Mouse (Mus musculus) small intestine, adult 2 months (tissue): ENCODE results near the gene Ror1. TPM values are rescaled to one million over a fixed set of nuclear protein-coding genes. Genes with fewer than 3 reads are reported as not detected.

Experiments
- H3K27ac ChIP-seq: fragments of 200-500 bp; 2 replicates; pipeline ENCODE4 v1.5.1; 2012; ENCODE audit warnings: low read depth, low read length, control low read depth, inconsistent platforms; ENCODE audit not compliant: insufficient read depth
- H3K27me3 ChIP-seq: fragments of 200-500 bp; 2 replicates; pipeline ENCODE4 v1.6.1; 2012; ENCODE audit warnings: mild to moderate bottlenecking, moderate library complexity, low read length, inconsistent platforms; ENCODE audit not compliant: control insufficient read depth, insufficient read depth
- H3K36me3 ChIP-seq: fragments of 200-500 bp; 2 replicates; pipeline ENCODE4 v1.6.1; 2012; ENCODE audit warnings: mild to moderate bottlenecking, low read length, control low read depth, inconsistent platforms; ENCODE audit not compliant: control insufficient read depth, insufficient read depth
- H3K4me1 ChIP-seq: fragments of 200-500 bp; 2 replicates; pipeline ENCODE4 v1.6.1; 2012; ENCODE audit warnings: low read length, inconsistent platforms, mixed read lengths; ENCODE audit not compliant: control insufficient read depth, insufficient read depth, insufficient read length
- H3K4me3 ChIP-seq: fragments of 200-500 bp; 2 replicates; pipeline ENCODE4 v1.5.1; 2012; ENCODE audit warnings: low read depth, mild to moderate bottlenecking, control low read depth, inconsistent platforms, low read length, moderate library complexity
- CTCF ChIP-seq: fragments of 200-500 bp; IDR thresholded peaks from 2 replicates; pipeline ENCODE4 v1.5.1; 2012; ENCODE audit warnings: low read depth, mild to moderate bottlenecking, control low read depth, inconsistent platforms, low read length, moderate library complexity, mixed read lengths; ENCODE audit not compliant: insufficient replicate concordance, insufficient read length; ENCODE audit errors: extremely low read depth
- POLR2A ChIP-seq: fragments of 200-500 bp; IDR thresholded peaks from 2 replicates; pipeline ENCODE4 v1.6.1; 2012; ENCODE audit warnings: low read depth, mild to moderate bottlenecking, control low read depth, inconsistent platforms, low read length, moderate library complexity
- WGBS: fragments of 180-500 bp; shearing (Covaris S2); methylation state at CpG from one replicate; pipeline ENCODE4 v1.1.7; 2018; 5-methylcytosine and 5-hydroxymethylcytosine counted together
- polyA plus RNA-seq: library from polyadenylated mRNA; depleted of rRNA; stranded (reverse); fragments of >200 nt; gene quantifications from 2 replicates; pipeline ENCODE4 v1.2.3, GENCODE M21; 2012

The Ror1 gene
- polyA plus RNA-seq, 1 experiment, result 0.43 TPM

DNA sequence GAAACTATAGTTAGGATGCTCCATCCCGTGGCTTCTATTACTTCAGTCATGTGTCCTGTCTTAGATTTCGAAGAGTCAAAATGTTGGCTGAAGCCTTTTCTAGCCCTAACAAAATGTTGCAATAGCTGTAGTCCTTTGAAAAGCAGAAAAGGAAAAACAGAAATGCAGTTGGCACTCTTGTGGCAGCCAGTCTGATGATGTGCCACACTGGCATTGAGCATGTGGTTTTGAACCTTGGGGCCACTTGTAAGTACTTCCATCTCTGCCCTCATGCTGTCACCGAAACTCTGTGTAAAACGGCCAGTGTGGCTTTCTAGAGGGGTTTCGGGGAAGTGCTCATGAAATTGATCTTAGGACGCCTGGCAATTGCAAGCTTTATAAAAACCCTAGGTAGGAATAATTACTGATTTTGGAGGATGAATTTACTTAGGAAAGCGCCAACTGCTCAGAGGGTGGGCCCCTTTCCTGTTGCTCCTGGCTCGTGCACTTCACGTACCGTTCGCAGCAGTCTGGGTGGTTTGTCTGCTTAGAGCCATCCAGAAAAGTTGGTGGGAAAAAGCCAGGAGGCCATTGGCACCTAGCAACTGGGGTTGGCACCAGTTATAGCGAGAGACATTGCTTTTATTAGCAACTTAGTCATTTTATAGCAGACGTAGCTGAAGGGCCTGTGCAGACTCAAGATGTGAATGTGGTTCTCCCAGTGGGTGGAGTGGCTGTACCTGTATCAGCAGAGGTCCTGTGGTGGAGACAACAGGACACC is 126.6 kb downstream of the Ror1 start:
- Histone ChIP-seq H3K27me3 (no peaks in the 10 kb centered on the region), H3K36me3 (no peaks in the 10 kb centered on the region), H3K4me3 (no peak overlapping the region), H3K27ac (no peak overlapping the region), H3K4me1 (peaks cover 3% of the 10 kb centered on the region; the same call in 1 of the 2 replicates)
- TF ChIP-seq POLR2A, result no peak
- no peak for TF ChIP-seq CTCF
- 78% methylated on average over 13 of the region's 13 CpGs for WGBS

DNA sequence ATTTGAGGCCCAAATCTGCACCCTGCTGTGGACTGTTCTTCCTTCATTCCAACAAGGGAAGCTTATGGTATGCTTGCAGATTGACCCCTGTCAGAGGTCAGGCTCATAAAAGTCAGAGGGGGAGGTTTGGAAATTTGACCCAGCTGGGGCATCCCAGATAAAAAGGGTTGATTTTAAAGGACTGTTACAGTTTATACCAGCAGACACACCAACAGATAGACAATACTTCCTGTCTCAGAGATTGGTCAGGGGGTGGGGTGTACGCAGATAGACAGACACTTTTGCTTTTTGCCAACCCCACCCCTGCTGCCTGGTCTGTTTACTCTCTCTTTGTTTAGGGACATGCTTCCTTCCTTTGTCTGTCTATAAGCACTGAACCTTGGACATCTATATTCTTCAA is 127.9 kb downstream of the Ror1 start:
- no peaks in the 10 kb centered on the region for H3K36me3 ChIP-seq
- no peaks in the 10 kb centered on the region for H3K27me3 ChIP-seq
- no peak overlapping the region for H3K4me3 ChIP-seq
- WGBS, result 47% methylated on average over 1 of the region's 1 CpGs
- no peak overlapping the region for H3K27ac ChIP-seq
- H3K4me1 ChIP-seq, result 0 out of 2 replicates have a peak, but pooled peaks cover 2% of the 10 kb centered on the region
- TF ChIP-seq CTCF, result no peak
- TF ChIP-seq POLR2A, result no peak

DNA sequence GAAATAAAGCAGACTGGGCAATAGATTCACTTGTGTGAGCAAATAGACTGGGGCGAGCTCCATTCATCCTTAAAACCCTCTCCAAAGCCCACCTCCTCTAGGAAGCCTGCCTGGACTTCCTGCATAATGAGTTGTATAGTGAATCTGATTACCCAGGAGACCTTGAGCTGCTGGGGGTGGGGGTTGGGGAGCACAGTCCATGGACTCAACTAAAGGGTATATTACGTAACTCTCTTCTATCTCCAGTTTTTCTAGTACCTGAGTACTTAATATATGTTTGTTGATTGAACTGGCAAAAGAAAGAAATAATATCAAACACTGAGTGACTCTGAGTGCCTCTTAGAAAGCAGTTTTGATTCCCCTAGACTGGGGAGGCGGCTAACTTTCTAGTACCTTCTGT is 128.4 kb downstream of the Ror1 start:
- 88% methylated on average over 3 of the region's 3 CpGs for WGBS

DNA sequence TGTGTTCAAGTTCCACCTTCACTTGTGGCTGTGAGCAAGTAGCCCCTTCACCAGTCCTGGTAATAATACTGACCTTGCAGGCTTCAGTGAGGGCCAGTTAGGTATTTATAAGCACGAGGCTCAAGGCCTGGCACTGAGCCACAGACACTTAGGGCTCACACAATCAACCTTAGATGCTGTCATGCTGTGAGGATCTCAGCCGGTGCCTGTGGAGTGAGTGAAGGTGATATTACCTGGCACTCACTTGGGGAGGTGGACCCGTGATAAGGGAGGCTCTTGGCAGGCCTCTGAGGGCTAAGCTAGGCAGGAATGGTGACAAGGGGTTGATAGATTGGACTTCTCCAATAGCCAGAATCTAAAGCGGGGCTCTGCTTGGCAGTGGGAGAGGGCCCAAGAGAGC is 131.0 kb downstream of the Ror1 start:
- Histone ChIP-seq H3K27ac (no peak overlapping the region), H3K4me1 (0 out of 2 replicates have a peak, but pooled peaks cover 2% of the 10 kb centered on the region), H3K36me3 (no peaks in the 10 kb centered on the region), H3K27me3 (no peaks in the 10 kb centered on the region), H3K4me3 (no peak overlapping the region)
- TF ChIP-seq POLR2A, result no peak
- no peak for TF ChIP-seq CTCF
- WGBS, result 38% methylated on average over 4 of the region's 4 CpGs

More for the DNA sequence above, 128.4 kb downstream of the Ror1 start:
- Histone ChIP-seq H3K27me3 (no peaks in the 10 kb centered on the region), H3K27ac (no peak overlapping the region), H3K4me3 (no peak overlapping the region), H3K4me1 (0 out of 2 replicates have a peak, but pooled peaks cover 2% of the 10 kb centered on the region), H3K36me3 (no peaks in the 10 kb centered on the region)
- TF ChIP-seq CTCF (no peak), POLR2A (no peak)

DNA sequence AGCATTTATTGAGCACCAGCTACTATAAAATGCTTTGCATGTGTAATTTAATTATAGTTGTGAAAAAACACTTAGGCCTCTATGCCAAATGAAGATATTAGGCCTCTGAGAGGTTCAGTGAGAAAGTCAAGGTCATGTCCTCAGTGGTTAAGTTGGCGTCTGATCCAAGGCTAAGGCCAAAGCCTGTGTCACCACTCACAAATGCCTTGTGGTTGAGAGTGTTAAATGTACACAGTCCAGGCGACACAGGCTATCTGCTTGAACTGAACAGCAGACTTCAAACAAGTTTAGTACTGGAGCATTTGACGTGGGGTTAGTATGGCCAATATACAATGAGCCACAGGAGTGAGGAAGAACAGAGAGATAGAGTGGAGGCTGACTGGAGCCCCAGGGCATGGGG is 132.5 kb downstream of the Ror1 start:
- H3K4me1 ChIP-seq, result 0 out of 2 replicates have a peak, but pooled peaks cover 2% of the 10 kb centered on the region
- H3K27ac ChIP-seq, result no peak overlapping the region
- TF ChIP-seq CTCF, result no peak
- TF ChIP-seq POLR2A, result no peak
- no peaks in the 10 kb centered on the region for H3K27me3 ChIP-seq
- 88% methylated on average over 3 of the region's 3 CpGs for WGBS
- H3K36me3 ChIP-seq, result no peaks in the 10 kb centered on the region
- no peak overlapping the region for H3K4me3 ChIP-seq

DNA sequence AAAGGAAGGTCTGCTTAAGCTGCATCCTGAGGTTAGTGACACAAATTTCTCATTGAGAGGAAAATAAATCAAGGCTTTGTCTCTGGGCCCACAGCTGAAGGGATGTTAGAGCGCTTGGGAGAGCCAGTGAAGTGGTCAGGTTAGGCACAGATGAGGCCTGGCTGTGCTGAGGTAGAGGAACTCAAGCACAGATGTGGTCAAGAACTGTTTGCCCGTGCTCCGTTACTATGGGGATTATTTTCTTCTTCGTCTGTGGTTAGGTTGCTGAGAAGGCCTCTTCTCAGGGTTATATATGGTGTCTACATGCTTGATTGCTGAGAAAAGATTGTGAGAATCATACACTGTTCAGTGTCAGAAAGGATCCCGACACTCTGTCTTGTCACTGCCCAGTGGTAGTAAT is 134.7 kb downstream of the Ror1 start:
- Histone ChIP-seq H3K4me3 (no peak overlapping the region), H3K36me3 (no peaks in the 10 kb centered on the region), H3K27me3 (no peaks in the 10 kb centered on the region), H3K27ac (no peak overlapping the region), H3K4me1 (0 out of 2 replicates have a peak, but pooled peaks cover 2% of the 10 kb centered on the region)
- TF ChIP-seq CTCF, result no peak
- no peak for TF ChIP-seq POLR2A
- 84% methylated on average over 5 of the region's 5 CpGs for WGBS

DNA sequence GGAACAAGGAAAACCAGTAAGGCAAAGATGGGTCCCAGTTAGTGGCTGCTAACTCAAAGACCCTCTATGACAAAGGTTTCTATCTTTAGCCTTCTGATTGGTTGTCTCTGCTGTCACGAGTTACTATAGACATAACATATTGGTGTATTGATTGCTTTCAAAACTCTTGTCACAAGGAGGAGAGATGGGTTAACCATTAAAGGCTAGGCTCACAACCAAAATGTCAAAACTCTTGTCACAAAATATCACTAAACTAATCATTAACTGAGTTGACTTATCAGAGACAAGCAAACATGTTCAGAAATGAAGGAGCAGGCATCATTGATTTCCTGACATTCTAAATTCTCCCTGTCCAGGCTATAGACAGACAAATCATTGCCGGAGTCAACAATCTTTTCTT is 135.4 kb downstream of the Ror1 start:
- Histone ChIP-seq H3K27me3 (no peaks in the 10 kb centered on the region), H3K27ac (no peak overlapping the region), H3K36me3 (no peaks in the 10 kb centered on the region), H3K4me3 (no peak overlapping the region), H3K4me1 (0 out of 2 replicates have a peak, but pooled peaks cover 2% of the 10 kb centered on the region)
- 88% methylated on average over 2 of the region's 2 CpGs for WGBS
- no peak for TF ChIP-seq CTCF
- no peak for TF ChIP-seq POLR2A
